Mouse (Mus musculus) testis, adult 2 months (tissue): ENCODE data around the gene Nup107.
"Not testable (repeated sequence)": the region's sequence is repeated elsewhere in the genome, so short reads cannot be mapped to it uniquely, and the experiment has no call there.

Experiments
- CTCF ChIP-seq: fragments of 200-500 bp; IDR thresholded peaks from 2 replicates; pipeline ENCODE4 v1.5.1; 2012; ENCODE audit warnings: low read depth, mild to moderate bottlenecking, inconsistent platforms, low read length, moderate library complexity; ENCODE audit not compliant: control insufficient read depth, insufficient read depth, insufficient replicate concordance
- POLR2A ChIP-seq: fragments of 200-500 bp; IDR thresholded peaks from 2 replicates; pipeline ENCODE4 v1.6.1; 2012; ENCODE audit warnings: low read depth, mild to moderate bottlenecking, inconsistent platforms, low read length, moderate library complexity; ENCODE audit not compliant: control insufficient read depth

- not testable (repeated sequence) for TF ChIP-seq CTCF, POLR2A
Measured at GRCm38 (mm10) chr10:117704314-117704963, 88.1 kb downstream of the Nup107 start.
